ENCODE assay signal across 16 mouse cellular contexts in the genomic region with DNA sequence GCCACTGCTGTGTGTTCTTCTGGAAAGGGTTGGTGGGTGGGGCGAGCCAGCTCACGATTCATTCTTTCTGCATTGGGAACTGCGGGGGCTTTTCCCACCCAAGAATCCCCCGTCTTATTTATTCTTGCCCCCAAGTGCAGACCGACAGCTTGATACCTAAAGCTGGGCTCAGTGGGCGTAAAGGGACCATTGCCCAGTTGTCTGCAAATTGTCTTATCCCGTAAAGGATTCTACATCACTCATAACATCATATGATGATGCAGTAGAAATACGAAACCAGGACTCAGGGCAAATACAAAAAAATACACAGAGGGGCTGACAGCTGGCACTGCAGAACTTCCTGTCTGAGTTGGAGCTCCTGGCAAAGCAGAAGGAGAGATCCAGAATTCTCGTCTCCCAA.
DNase-seq lines count a peak whose midpoint lies in the region; ATAC-seq lines count a peak whose summit lies in the region.
"Had no signal": no experiment of that assay in that cellular context is flagged by ENCODE, and none has a peak within 500 bp of the region (broad histone marks: within the 10 kb centered on the region; RNA-seq: fewer than 3 reads in every experiment).

No protein-coding gene starts in this region.

- DNase-seq in embryonic facial prominence, embryonic 10.5 days (ENCODE audit: low spot score): no peak
- DNase-seq in hindbrain, embryonic 11.5 days (ENCODE audit: low spot score): no peak
- DNase-seq in frontal cortex, postnatal 14 days (ENCODE audit: low spot score in 2 of 2): peak; percentile 39 to 43
- peak; percentile 58 to 60 for DNase-seq in right cerebral cortex, adult 2 months (ENCODE audit: low spot score in 2 of 2)
- no peak for DNase-seq in adrenal gland, adult (ENCODE audit: inconsistent age in 2 of 2, low spot score in 1 of 2)
- DNase-seq: cerebellum, adult 2 months; gastrocnemius, postnatal 14 days; heart, postnatal 36 days; kidney, adult 8-10 months; layer of hippocampus, postnatal 36 days; thymus, postnatal 14 days had no signal

- 0 out of 2 replicates have a peak overlapping the region, but pooled peaks have one; percentile 16 for H3K4me2 ChIP-seq in embryonic facial prominence, embryonic 13.5 days
- no peak overlapping the region for H3K4me2 ChIP-seq in hindbrain, embryonic 15.5 days
- H3K4me2 ChIP-seq in hindbrain, embryonic 11.5 days (replicated peaks; ENCODE audit: low read depth, low read length): no peak overlapping the region
- no peak overlapping the region for H3K4me2 ChIP-seq in kidney, embryonic 16.5 days (replicated peaks; ENCODE audit: low read depth, low read length)
- H3K4me2 ChIP-seq: liver, embryonic 12.5 days had no signal

- H3K4me1 ChIP-seq in embryonic facial prominence, embryonic 13.5 days: peaks cover 74% of the 10 kb centered on the region
- H3K4me1 ChIP-seq in embryonic facial prominence, embryonic 10.5 days: peaks cover 77% of the 10 kb centered on the region
- peaks cover 63% of the 10 kb centered on the region for H3K4me1 ChIP-seq in hindbrain, embryonic 15.5 days (replicated peaks)
- H3K4me1 ChIP-seq in hindbrain, embryonic 11.5 days (replicated peaks; ENCODE audit: control insufficient read depth, insufficient read depth, low read length): peaks cover 26% of the 10 kb centered on the region
- peaks cover 57% of the 10 kb centered on the region for H3K4me1 ChIP-seq in kidney, embryonic 16.5 days (ENCODE audit: insufficient read depth, low read length)
- H3K4me1 ChIP-seq: liver, embryonic 12.5 days had no signal

- no peaks in the 10 kb centered on the region for H3K36me3 ChIP-seq in embryonic facial prominence, embryonic 13.5 days
- H3K36me3 ChIP-seq in embryonic facial prominence, embryonic 10.5 days (replicated peaks): no peaks in the 10 kb centered on the region; the same call in 1 of the 2 replicates
- no peaks in the 10 kb centered on the region for H3K36me3 ChIP-seq in hindbrain, embryonic 15.5 days
- no peaks in the 10 kb centered on the region for H3K36me3 ChIP-seq in hindbrain, embryonic 11.5 days (ENCODE audit: control insufficient read depth, insufficient read depth, low read length)
- no peaks in the 10 kb centered on the region for H3K36me3 ChIP-seq in kidney, embryonic 16.5 days (ENCODE audit: insufficient read depth, low read length)
- H3K36me3 ChIP-seq: liver, embryonic 12.5 days had no signal

- no peak for ATAC-seq in embryonic facial prominence, embryonic 13.5 days (ENCODE audit: insufficient number of reproducible peaks, insufficient read depth, low FRiP score, low TSS enrichment, low read depth)
- no peak for ATAC-seq in hindbrain, embryonic 15.5 days (ENCODE audit: low FRiP score, low read depth)
- ATAC-seq in hindbrain, embryonic 11.5 days (ENCODE audit: low FRiP score): no peak
- no peak for ATAC-seq in kidney, embryonic 16.5 days (ENCODE audit: low FRiP score, low TSS enrichment)

- no peak overlapping the region for H3K4me3 ChIP-seq in embryonic facial prominence, embryonic 13.5 days
- no peak overlapping the region for H3K4me3 ChIP-seq in embryonic facial prominence, embryonic 10.5 days
- H3K4me3 ChIP-seq in hindbrain, embryonic 15.5 days: no peak overlapping the region
- no peak overlapping the region for H3K4me3 ChIP-seq in hindbrain, embryonic 11.5 days (ENCODE audit: low read depth, low read length)
- no peak overlapping the region for H3K4me3 ChIP-seq in kidney, embryonic 16.5 days (ENCODE audit: low read length)
- H3K4me3 ChIP-seq: liver, embryonic 12.5 days; megakaryocyte, embryonic 14.5 days had no signal

- peak overlapping the region; percentile 28; the same call in 1 of the 2 replicates for H3K27ac ChIP-seq in embryonic facial prominence, embryonic 13.5 days
- no peak overlapping the region for H3K27ac ChIP-seq in embryonic facial prominence, embryonic 10.5 days (replicated peaks)
- peak overlapping the region; percentile 67 for H3K27ac ChIP-seq in hindbrain, embryonic 15.5 days (replicated peaks)
- H3K27ac ChIP-seq in hindbrain, embryonic 11.5 days (ENCODE audit: low read depth, low read length): no peak overlapping the region
- H3K27ac ChIP-seq in kidney, embryonic 16.5 days (ENCODE audit: low read length): no peak overlapping the region
- H3K27ac ChIP-seq: liver, embryonic 12.5 days had no signal

- no peaks in the 10 kb centered on the region for H3K9me3 ChIP-seq in embryonic facial prominence, embryonic 13.5 days
- no peaks in the 10 kb centered on the region for H3K9me3 ChIP-seq in embryonic facial prominence, embryonic 10.5 days
- H3K9me3 ChIP-seq in hindbrain, embryonic 15.5 days: no peaks in the 10 kb centered on the region
- H3K9me3 ChIP-seq in hindbrain, embryonic 11.5 days (ENCODE audit: control insufficient read depth, low read length): no peaks in the 10 kb centered on the region
- H3K9me3 ChIP-seq in kidney, embryonic 16.5 days (ENCODE audit: low read length): no peaks in the 10 kb centered on the region
- H3K9me3 ChIP-seq: liver, embryonic 12.5 days; megakaryocyte, embryonic 14.5 days had no signal

- H3K27me3 ChIP-seq in embryonic facial prominence, embryonic 13.5 days: no peaks in the 10 kb centered on the region
- 0 out of 2 replicates have a peak, but pooled peaks cover 8% of the 10 kb centered on the region for H3K27me3 ChIP-seq in embryonic facial prominence, embryonic 10.5 days (replicated peaks; ENCODE audit: low read depth, poor library complexity, severe bottlenecking)
- no peaks in the 10 kb centered on the region for H3K27me3 ChIP-seq in hindbrain, embryonic 15.5 days
- H3K27me3 ChIP-seq in hindbrain, embryonic 11.5 days (ENCODE audit: control insufficient read depth, insufficient read depth, low read length): peaks cover 11% of the 10 kb centered on the region
- no peaks in the 10 kb centered on the region for H3K27me3 ChIP-seq in kidney, embryonic 16.5 days (ENCODE audit: insufficient read depth, low read length)
- H3K27me3 ChIP-seq: liver, embryonic 12.5 days had no signal

- H3K9ac ChIP-seq in embryonic facial prominence, embryonic 13.5 days: no peak overlapping the region
- H3K9ac ChIP-seq in hindbrain, embryonic 15.5 days: no peak overlapping the region
- no peak overlapping the region for H3K9ac ChIP-seq in hindbrain, embryonic 11.5 days (ENCODE audit: low read depth, low read length)
- no peak overlapping the region for H3K9ac ChIP-seq in kidney, embryonic 16.5 days (replicated peaks; ENCODE audit: low read length)
- H3K9ac ChIP-seq: liver, embryonic 12.5 days had no signal

- WGBS in embryonic facial prominence, embryonic 13.5 days: 69% methylated on average over 9 of the region's 9 CpGs
- WGBS in embryonic facial prominence, embryonic 10.5 days: 85% methylated on average over 9 of the region's 9 CpGs
- WGBS in hindbrain, embryonic 15.5 days: 83% methylated on average over 9 of the region's 9 CpGs
- 79% methylated on average over 9 of the region's 9 CpGs for WGBS in hindbrain, embryonic 11.5 days
- 83% methylated on average over 9 of the region's 9 CpGs for WGBS in kidney, embryonic 16.5 days

Comparison
In these comparisons a context has a peak if more than half of its experiments do, and no peak if none do; other contexts are left out.
1. H3K27ac ChIP-seq: peak in embryonic facial prominence, embryonic 13.5 days (single experiment) and hindbrain, embryonic 15.5 days (single experiment); none in embryonic facial prominence, embryonic 10.5 days (single experiment), hindbrain, embryonic 11.5 days (single experiment) and kidney, embryonic 16.5 days (single experiment).
2. DNase-seq: peak in frontal cortex, postnatal 14 days (2 of 2) and right cerebral cortex, adult 2 months (2 of 2); none in embryonic facial prominence, embryonic 10.5 days (single experiment), hindbrain, embryonic 11.5 days (single experiment) and adrenal gland, adult (0 of 2).